Mouse (Mus musculus): ENCODE data around the gene Acot7.

DNA sequence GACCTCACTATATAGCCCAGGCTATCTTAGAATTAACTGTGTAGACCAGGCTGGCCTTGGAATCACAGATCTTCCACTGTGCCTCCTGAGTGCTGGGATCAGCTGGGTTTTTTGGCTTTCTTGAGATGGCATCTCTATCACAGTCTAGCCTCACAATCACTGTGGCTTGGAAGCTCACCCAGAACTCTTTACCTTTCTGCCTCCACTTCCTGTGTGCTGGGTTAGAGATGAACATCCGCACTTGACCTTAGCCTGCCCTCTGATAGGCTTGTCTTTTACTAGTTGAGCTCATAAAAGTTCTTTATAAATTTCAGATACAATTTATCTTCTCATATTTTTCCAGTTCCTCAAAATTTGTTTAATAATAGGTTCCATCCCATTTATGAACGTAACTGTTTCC is 10.7 kb downstream of the Acot7 start:
- TF ChIP-seq CTCF (IDR thresholded peaks at IDR 0.05; ENCODE audit: control insufficient read depth, insufficient read depth, low read length), result no peak
- TF ChIP-seq POLR2A (IDR thresholded peaks at IDR 0.05; ENCODE audit: borderline replicate concordance, control insufficient read depth, low read depth, low read length), result no peak
